Mouse (Mus musculus) kidney, adult 2 months (tissue): ENCODE measurements at regions not wholly inside any gene's neighbourhood (a gene's known extent, or its start where the extent isn't known, plus 50 kb on each side); places are given as distances from the start of the nearest gene placed in this dataset.

Source experiments
- DNase-seq: peaks from one replicate; pipeline ENCODE4 v3.0.0; 2021
- H3K27ac ChIP-seq: fragments of 200-500 bp; 2 replicates; pipeline ENCODE4 v1.5.1; 2012; ENCODE audit warnings: low read depth, low read length, control low read depth, inconsistent platforms; ENCODE audit not compliant: insufficient read depth
- H3K27me3 ChIP-seq: fragments of 200-500 bp; replicated peaks from 2 replicates; pipeline ENCODE4 v1.6.1; 2012; ENCODE audit warnings: mild to moderate bottlenecking, moderate library complexity, low read length, inconsistent platforms; ENCODE audit not compliant: control insufficient read depth, insufficient read depth
- H3K36me3 ChIP-seq: fragments of 200-500 bp; 2 replicates; pipeline ENCODE4 v1.6.1; 2012; ENCODE audit warnings: mild to moderate bottlenecking, moderate library complexity, low read length, inconsistent platforms; ENCODE audit not compliant: control insufficient read depth, insufficient read depth
- H3K4me1 ChIP-seq: fragments of 200-500 bp; 2 replicates; pipeline ENCODE4 v1.6.1; 2011; ENCODE audit warnings: low read length; ENCODE audit not compliant: control insufficient read depth, insufficient read depth
- H3K4me3 ChIP-seq: fragments of 200-500 bp; 2 replicates; pipeline ENCODE4 v1.5.1; 2011; ENCODE audit warnings: mild to moderate bottlenecking, low read depth, low read length, control low read depth; ENCODE audit not compliant: insufficient read depth
- CTCF ChIP-seq: fragments of 200-500 bp; conservative IDR thresholded peaks from 2 replicates; pipeline ENCODE4 v1.5.1; 2011; ENCODE audit warnings: low read depth, mild to moderate bottlenecking, control low read depth, low read length, moderate library complexity, mixed read lengths; ENCODE audit not compliant: insufficient read depth, insufficient read length
- POLR2A ChIP-seq: fragments of 200-500 bp; IDR thresholded peaks from one replicate; pipeline ENCODE4 v1.6.1; 2011; ENCODE audit warnings: low read depth, low read length, control low read depth
- WGBS: fragments of 180-500 bp; shearing (Covaris S2); methylation state at CpG from one replicate; pipeline ENCODE4 v1.1.7; 2018; 5-methylcytosine and 5-hydroxymethylcytosine counted together

GRCm38 (mm10) chr11:110889354-110890151, 78.3 kb upstream of the Kcnj16 start:
- H3K27me3 ChIP-seq = no peaks in the 10 kb centered on the region
- TF ChIP-seq POLR2A = no peak
- no peak for TF ChIP-seq CTCF
- no peaks in the 10 kb centered on the region for H3K36me3 ChIP-seq
- no peaks in the 10 kb centered on the region for H3K4me1 ChIP-seq
- WGBS = 85% methylated on average over 3 of the region's 3 CpGs
- H3K4me3 ChIP-seq = no peak overlapping the region
- H3K27ac ChIP-seq = no peak overlapping the region
- DNase-seq = no peak

DNA sequence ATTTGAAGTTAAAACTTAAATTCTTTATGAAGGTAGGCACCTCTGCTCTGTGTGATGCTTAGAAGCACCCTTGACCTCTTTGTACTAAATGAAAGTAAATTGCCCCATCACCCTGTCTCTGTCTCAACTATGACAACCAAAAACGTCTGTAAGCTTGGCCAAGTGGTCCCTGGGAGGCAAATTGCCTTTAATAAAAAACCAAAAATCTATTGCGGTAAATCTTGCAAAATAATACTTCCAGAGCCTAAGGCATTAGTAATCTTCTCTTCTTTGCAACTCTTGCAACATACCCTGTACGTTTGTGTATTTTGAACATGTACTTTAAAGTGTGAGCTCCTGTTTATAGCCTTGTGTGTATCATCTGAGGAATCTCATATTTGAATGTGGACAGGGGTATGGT, 77.4 kb upstream of the Kcnj16 start:
- WGBS = 75% methylated on average over 3 of the region's 3 CpGs
- no peak overlapping the region for H3K27ac ChIP-seq
- no peaks in the 10 kb centered on the region for H3K4me1 ChIP-seq
- no peak overlapping the region for H3K4me3 ChIP-seq
- H3K27me3 ChIP-seq = no peaks in the 10 kb centered on the region; the same call in 1 of the 2 replicates
- no peak for DNase-seq
- no peaks in the 10 kb centered on the region for H3K36me3 ChIP-seq
- no peak for TF ChIP-seq CTCF

DNA sequence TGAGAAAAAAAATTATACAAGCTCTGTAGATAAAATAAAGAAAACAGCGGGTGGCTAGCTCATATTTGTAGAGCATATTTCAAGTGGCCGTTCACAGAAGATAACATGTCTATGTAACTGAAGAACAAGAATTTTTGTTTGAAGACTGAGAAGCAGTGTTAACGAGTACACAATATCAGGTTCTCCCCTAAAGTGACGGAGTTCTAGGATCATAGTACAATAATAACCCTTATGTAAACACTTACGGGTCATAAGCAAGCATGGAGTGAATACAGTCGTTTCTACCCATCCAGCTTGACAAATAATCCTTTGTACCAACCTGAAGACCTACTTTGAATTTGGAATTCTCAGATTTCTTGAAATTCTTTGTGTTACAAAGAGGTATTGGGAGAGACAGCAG, 64.9 kb upstream of the Kcnj16 start:
- 80% methylated on average over 6 of the region's 6 CpGs for WGBS
- no peak overlapping the region for H3K4me3 ChIP-seq
- DNase-seq = no peak
- H3K27me3 ChIP-seq = no peaks in the 10 kb centered on the region
- H3K36me3 ChIP-seq = no peaks in the 10 kb centered on the region
- no peak for TF ChIP-seq CTCF
- TF ChIP-seq POLR2A = no peak
- no peaks in the 10 kb centered on the region for H3K4me1 ChIP-seq
- H3K27ac ChIP-seq = no peak overlapping the region
